In the genomic region with DNA sequence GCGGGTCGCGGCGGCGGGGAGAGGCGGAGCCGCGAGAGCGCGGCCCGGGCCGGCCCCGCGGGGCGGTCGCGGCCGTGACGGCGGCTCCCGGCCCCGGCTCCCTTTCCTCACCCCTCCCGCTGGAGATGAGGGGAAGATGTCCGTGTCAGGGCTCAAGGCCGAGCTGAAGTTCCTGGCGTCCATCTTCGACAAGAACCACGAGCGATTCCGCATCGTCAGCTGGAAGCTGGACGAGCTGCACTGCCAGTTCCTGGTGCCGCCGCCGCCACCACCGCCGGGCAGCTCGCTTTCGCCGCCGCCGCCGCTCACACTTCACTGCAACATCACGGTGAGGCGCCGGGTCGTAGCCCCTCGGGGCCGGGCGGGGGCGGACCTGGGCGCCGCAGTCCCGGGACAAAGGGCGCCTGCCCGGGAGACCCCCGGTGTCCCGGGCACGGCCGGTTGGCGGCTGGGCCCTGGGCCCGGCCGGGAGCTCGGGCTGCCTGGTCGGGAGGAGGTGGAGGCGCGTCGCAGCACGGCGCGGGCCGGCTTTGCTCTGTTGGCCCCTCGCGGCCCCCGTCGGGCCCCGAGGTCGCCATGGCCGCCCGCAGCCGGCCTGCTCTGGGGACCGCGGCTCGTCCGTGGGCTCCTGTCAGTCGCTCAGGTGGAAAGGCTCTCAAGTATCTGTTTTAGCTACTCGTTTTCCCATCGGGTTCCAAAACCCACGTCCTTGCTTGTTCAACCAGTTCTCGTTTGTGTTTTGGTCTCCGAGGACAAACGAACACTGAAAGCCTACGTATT, we compare ENCODE assay signal across 8 mouse cellular contexts. TPM values are rescaled to one million over a fixed set of nuclear protein-coding genes. Genes with fewer than 3 reads are reported as not detected.
DNase-seq lines count a peak whose midpoint lies in the region; ATAC-seq lines count a peak whose summit lies in the region.

No protein-coding gene starts in this region.

- H3K4me1 ChIP-seq in hindbrain, embryonic 15.5 days (replicated peaks): peaks cover 23% of the 10 kb centered on the region
- H3K4me1 ChIP-seq in megakaryocyte, embryonic 14.5 days: peaks cover 68% of the 10 kb centered on the region

- H3K4me2 ChIP-seq in hindbrain, embryonic 15.5 days: peak overlapping the region; percentile 95

- ATAC-seq in hindbrain, embryonic 15.5 days (ENCODE audit: low FRiP score, low read depth): peak; percentile 83

- intact Hi-C loops in left cerebral cortex, postnatal 10 days (cut with DNase I): loop anchor here (10.0 kb wide), 1 partner anchor 165 kb away; no protein-coding TSS in a partner anchor

- H3K36me3 ChIP-seq in hindbrain, embryonic 15.5 days: no peaks in the 10 kb centered on the region
- H3K36me3 ChIP-seq in megakaryocyte, embryonic 14.5 days (replicated peaks; ENCODE audit: low read length): peaks cover 16% of the 10 kb centered on the region

- peak; percentile 32 for DNase-seq in T-cell, adult 2 months (ENCODE audit: low spot score)
- DNase-seq in cerebellum, postnatal 10 days: peak; percentile 67 to 75
- peak; percentile 22 to 32 for DNase-seq in frontal cortex, postnatal 14 days (ENCODE audit: low spot score in 2 of 2)
- peak; percentile 8 to 60 for DNase-seq in left cerebral cortex, postnatal 10 days (ENCODE audit: extremely low spot score in 1 of 2, low spot score in 2 of 2)
- DNase-seq in right cerebral cortex, adult 2 months (ENCODE audit: low spot score in 2 of 2): peak; percentile 38 to 59
- DNase-seq in urinary bladder, postnatal 36 days (ENCODE audit: low spot score in 2 of 2): peak; percentile 44 to 47

- H3K4me3 ChIP-seq in hindbrain, embryonic 15.5 days: peak overlapping the region; percentile 74
- H3K4me3 ChIP-seq in megakaryocyte, embryonic 14.5 days (replicated peaks): peak overlapping the region; percentile 97

- peak overlapping the region; percentile 87 for H3K27ac ChIP-seq in hindbrain, embryonic 15.5 days (replicated peaks)

- H3K9ac ChIP-seq in hindbrain, embryonic 15.5 days: peak overlapping the region; percentile 85

- no peaks in the 10 kb centered on the region for H3K27me3 ChIP-seq in hindbrain, embryonic 15.5 days
- H3K27me3 ChIP-seq in megakaryocyte, embryonic 14.5 days (replicated peaks): no peaks in the 10 kb centered on the region

- H3K9me3 ChIP-seq in hindbrain, embryonic 15.5 days: no peaks in the 10 kb centered on the region
- no peaks in the 10 kb centered on the region for H3K9me3 ChIP-seq in megakaryocyte, embryonic 14.5 days

- under 1% methylated on average over 73 of the region's 93 CpGs for WGBS in hindbrain, embryonic 15.5 days

RNA-seq across cellular contexts. Expression of a gene that starts 1.0 kb away (rescaled TPM):
- 40.0 and 41.3 TPM in 2 replicates for polyA plus RNA-seq in hindbrain, embryonic 15.5 days (2015; fragmentation: Nextera tagmentation; extraction: Ambion mirVana)
- total RNA-seq in left cerebral cortex, postnatal 10 days (2021): 10 to 100 TPM; 45.5 to 47.8 TPM
- 11.4 and 31.0 TPM in 2 replicates for polyA plus RNA-seq in megakaryocyte, embryonic 14.5 days (2012; ENCODE audit: insufficient read depth, low replicate concordance)

RNA-seq across cellular contexts. Expression of a gene that starts 59.0 kb away (rescaled TPM):
- polyA plus RNA-seq in hindbrain, embryonic 15.5 days (2015; fragmentation: Nextera tagmentation; extraction: Ambion mirVana): 77.5 and 82.7 TPM in 2 replicates
- total RNA-seq in left cerebral cortex, postnatal 10 days (2021): 10 to 100 TPM; 47.5 to 48.6 TPM
- polyA plus RNA-seq in megakaryocyte, embryonic 14.5 days (2012; ENCODE audit: insufficient read depth, low replicate concordance): 4.3 and 9.3 TPM in 2 replicates

Comparison
In these comparisons a context has a peak if more than half of its experiments do, and no peak if none do; other contexts are left out.
1. Peak in every context shown above with its lines: DNase-seq, ATAC-seq, H3K4me3 ChIP-seq and H3K27ac ChIP-seq.